Mouse (Mus musculus): ENCODE results near the gene Oxct2a. TPM values are rescaled to one million over a fixed set of nuclear protein-coding genes. Genes with fewer than 3 reads are reported as not detected.
"Not testable (repeated sequence)": the region's sequence is repeated elsewhere in the genome, so short reads cannot be mapped to it uniquely, and the experiment has no call there.

Oxct2a gene
- total RNA-seq, 2 experiments from 2014 or later = not detected

DNA sequence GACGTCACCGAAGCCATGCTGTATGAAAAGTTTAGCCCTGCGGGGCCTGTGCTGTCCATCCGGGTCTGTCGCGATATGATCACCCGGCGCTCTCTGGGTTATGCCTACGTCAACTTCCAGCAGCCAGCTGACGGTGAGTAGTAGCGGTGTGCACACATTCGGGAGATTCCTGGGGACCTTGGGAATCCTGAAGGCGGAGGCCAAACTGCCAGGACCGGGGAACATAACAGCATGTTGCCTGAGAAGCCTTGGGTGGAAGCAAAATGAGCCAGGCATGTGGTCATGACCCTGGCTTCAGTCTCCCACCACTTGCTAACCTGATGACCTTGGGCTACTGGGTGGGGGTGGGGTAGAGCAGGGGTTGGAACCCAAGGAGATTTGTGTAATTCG lies 39.8 kb downstream of the Oxct2a start:
- DNase-seq (ENCODE audit: low spot score in 2 of 2) = not testable (repeated sequence)

DNA sequence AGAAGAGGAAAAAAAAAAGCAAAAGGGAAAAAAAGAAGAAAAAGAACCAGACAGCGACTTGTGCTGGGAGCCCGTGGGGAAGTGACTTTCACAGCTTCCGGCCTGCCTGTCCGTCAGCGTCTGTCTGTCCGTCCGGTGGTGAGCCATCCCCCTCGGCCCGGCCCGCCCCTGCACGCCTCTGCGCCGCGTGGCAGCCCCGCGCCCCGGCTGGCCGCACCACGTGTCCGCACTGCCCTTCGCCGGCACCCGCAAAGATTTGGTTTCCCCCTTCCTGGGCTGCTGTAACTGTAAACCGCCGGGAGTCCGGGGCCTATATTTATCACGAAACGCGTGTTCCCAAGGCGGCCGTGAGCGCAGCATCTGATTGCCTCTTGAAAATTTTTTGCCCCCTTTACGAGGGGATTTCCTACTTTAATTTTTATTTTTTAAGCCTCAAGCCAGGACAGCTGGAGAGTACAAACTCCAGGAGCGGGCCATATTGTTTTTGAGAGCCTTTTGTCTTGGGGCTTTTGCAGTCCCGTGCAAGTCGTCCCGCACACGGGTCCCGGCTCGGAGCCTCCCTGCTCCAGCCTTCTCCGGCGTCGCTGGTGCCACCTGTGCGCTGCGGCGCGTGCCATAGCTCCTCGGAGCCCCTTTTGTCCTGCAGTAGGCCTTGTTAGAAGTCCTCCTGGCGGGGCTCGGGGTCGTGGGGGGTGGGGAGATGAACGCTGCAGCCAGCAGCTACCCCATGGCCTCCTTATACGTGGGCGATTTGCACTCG lies 40.3 kb downstream of the Oxct2a start:
- peak in 1 of 2 experiments; percentile 46 for DNase-seq (ENCODE audit: low spot score in 2 of 2)

More for the DNA sequence above, 39.8 kb downstream of the Oxct2a start:
- intact Hi-C loops (cut with DNase I) = not testable (repeated sequence)

DNA sequence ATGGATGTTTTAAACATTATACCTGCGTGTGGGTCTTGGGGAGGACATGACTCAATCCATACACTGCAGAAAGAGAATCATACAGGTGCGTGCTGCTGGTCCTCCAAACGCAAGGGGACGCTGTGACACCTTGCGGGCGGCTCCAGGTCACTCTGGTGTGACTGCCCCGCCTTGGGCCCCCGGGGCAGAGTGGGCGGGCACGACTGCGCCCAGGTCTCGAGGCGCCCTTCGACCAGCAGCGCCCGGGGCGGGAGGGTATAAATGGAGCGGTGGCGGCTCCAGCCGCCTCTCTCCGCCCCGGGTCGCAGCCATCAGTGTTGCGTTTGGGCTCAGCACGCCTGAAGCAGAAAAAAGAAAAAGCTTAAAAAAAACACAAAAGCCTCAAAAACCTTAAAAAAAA lies 40.9 kb downstream of the Oxct2a start:
- DNase-seq (ENCODE audit: low spot score in 2 of 2) = peak; percentile 82 to 83
- intact Hi-C loops (cut with DNase I) = no loop called here

More for the DNA sequence above, 40.3 kb downstream of the Oxct2a start:
- intact Hi-C loops (cut with DNase I) = not testable (repeated sequence)

DNA sequence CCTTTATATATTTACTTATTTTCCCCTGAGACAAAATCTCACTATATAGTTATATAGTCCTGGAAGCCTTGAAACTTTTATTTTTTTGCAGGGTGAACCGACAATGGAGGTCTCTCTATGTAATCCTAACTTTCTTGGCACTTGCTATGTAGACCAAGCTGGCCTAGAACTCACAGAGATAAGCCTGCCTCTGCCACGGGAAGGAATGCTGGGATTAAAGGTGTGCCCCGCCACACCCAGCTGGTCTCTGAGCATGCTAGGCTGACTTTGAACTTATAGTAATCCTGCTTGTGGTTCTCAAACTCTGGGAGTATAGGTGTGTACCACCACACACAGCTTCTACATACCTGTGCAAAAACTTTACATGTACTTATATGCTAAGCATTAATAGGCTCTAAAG lies 43.3 kb downstream of the Oxct2a start:
- DNase-seq (ENCODE audit: low spot score in 2 of 2) = no peak
- intact Hi-C loops (cut with DNase I) = no loop called here

Other genes starting within 250 kb of the Oxct2a start
- under 1 TPM; 0.24 to 0.40 TPM for gene Bmp8b, start 218.5 kb downstream of the Oxct2a start, total RNA-seq (2021)
- under 1 TPM in 1 of 2 experiments, not detected in 1; 0.30 TPM for gene Oxct2b, start 207.4 kb downstream of the Oxct2a start, total RNA-seq (2021)
- gene Ppie, start 183.7 kb downstream of the Oxct2a start, total RNA-seq (2021) = 10 to 100 TPM; 20.7 to 22.6 TPM
- 100 to 1,000 TPM; 350 to 371 TPM for gene Hpcal4, start 140.4 kb downstream of the Oxct2a start, total RNA-seq (2021)
- gene Nt5c1a, start 122.1 kb downstream of the Oxct2a start, total RNA-seq (2021) = 10 to 100 TPM; 10.1 to 11.0 TPM
- 1 to 10 TPM; 6.4 to 7.1 TPM for gene Heyl, start 90.1 kb downstream of the Oxct2a start, total RNA-seq (2021)
- gene Pabpc4, start 61.3 kb downstream of the Oxct2a start, total RNA-seq (2021) = 10 to 100 TPM; 37.2 to 39.2 TPM
- under 1 TPM; 0.24 to 0.30 TPM for gene Bmp8a, start 19.6 kb upstream of the Oxct2a start, total RNA-seq (2021)